In the genomic region with DNA sequence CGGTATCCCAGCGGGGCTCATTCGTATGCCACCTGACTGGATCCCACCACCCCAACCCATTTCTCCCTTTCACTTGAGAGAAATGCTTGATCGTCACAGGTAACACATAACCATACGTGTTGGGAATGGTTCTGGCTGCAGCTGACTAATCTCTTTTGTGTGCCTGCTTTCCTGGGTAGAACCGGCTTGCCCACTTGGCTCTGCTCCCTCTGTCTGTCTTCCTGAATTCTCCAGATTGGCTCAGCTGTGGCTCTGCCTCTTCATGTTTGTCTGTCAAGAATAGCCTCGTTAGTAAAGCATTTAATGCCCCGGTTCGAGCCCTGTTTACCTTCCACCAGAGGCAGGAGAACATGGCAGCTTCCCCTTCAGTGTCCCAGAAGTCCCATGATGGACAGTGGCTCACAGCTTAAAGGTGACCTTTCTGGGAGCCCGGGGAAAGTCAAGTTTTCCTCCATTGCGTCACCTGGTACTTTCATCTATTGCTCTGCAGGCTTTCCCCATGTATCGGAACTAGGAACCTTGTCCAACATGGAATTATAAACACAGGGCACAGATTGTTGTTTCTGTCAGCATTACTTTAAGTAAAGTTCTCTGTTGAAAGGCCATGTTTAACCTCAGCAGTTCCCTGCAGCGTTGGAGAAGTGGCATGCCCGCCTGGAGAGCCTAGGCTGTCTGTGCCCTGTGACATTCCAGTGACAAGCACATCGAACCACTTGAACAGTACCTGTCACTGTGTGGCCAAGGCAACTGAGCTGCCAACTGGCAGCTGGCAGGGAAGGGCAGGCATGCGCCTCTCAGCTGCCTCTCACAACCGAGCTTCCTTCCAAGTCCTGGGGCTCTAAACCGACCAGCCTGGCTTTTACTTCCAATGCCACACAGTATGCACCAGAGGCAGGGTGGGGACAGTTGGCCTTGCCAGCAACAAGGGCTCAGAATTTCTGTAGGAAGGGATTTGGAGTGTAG, we compare ENCODE assay signal across 8 mouse cellular contexts.
DNase-seq lines count a peak whose midpoint lies in the region; ATAC-seq and TF ChIP-seq lines count a peak whose summit lies in the region.

No protein-coding gene starts in this region.

- no peak for ATAC-seq in hindbrain, embryonic 11.5 days (ENCODE audit: low FRiP score)
- 0 out of 2 replicates have a peak, but pooled peaks have one; percentile 51 for ATAC-seq in cerebellum, adult (ENCODE audit: insufficient number of reproducible peaks, low FRiP score, low TSS enrichment)
- ATAC-seq in erythroblast, adult 5-6 weeks (replicated peaks; ENCODE audit: low FRiP score, poor library complexity, severe bottlenecking), result no peak

- no peak overlapping the region for H3K9ac ChIP-seq in hindbrain, embryonic 11.5 days (ENCODE audit: low read depth, low read length)

- 80% methylated on average over 18 of the region's 18 CpGs for WGBS in hindbrain, embryonic 10.5 days
- 82% methylated on average over 18 of the region's 18 CpGs for WGBS in hindbrain, embryonic 11.5 days

- intact Hi-C loops in left cerebral cortex, adult 2 months (cut with DNase I), result no loop called here

- H3K9me3 ChIP-seq in hindbrain, embryonic 10.5 days, result no peaks in the 10 kb centered on the region
- H3K9me3 ChIP-seq in hindbrain, embryonic 11.5 days (ENCODE audit: control insufficient read depth, low read length), result no peaks in the 10 kb centered on the region

- no peak overlapping the region for H3K4me2 ChIP-seq in hindbrain, embryonic 11.5 days (replicated peaks; ENCODE audit: low read depth, low read length)

- H3K36me3 ChIP-seq in hindbrain, embryonic 10.5 days, result no peaks in the 10 kb centered on the region
- no peaks in the 10 kb centered on the region for H3K36me3 ChIP-seq in hindbrain, embryonic 11.5 days (ENCODE audit: control insufficient read depth, insufficient read depth, low read length)

- no peak overlapping the region for H3K4me3 ChIP-seq in hindbrain, embryonic 10.5 days
- no peak overlapping the region for H3K4me3 ChIP-seq in hindbrain, embryonic 11.5 days (ENCODE audit: low read depth, low read length)
- H3K4me3 ChIP-seq in left cerebral cortex, adult 2 months, result no peak overlapping the region

- no peak for DNase-seq in hindbrain, embryonic 10.5 days (ENCODE audit: low spot score)
- no peak for DNase-seq in hindbrain, embryonic 11.5 days (ENCODE audit: low spot score)
- DNase-seq in gastrocnemius, adult 8-10 months (ENCODE audit: low spot score in 2 of 2), result peak; percentile 57 to 65
- DNase-seq in left cerebral cortex, adult 2 months (ENCODE audit: extremely low spot score in 1 of 2, low spot score in 2 of 2), result peak in 1 of 2 experiments; percentile 32
- peak; percentile 53 for DNase-seq in right cerebral cortex, postnatal 25 days
- DNase-seq in ovary, postnatal 10 days (ENCODE audit: low spot score), result no peak

- H3K27ac ChIP-seq in hindbrain, embryonic 10.5 days, result peak overlapping the region; percentile 75
- H3K27ac ChIP-seq in hindbrain, embryonic 11.5 days (ENCODE audit: low read depth, low read length), result no peak overlapping the region
- H3K27ac ChIP-seq in left cerebral cortex, adult 2 months, result peak overlapping the region; percentile 87

- H3K27me3 ChIP-seq in hindbrain, embryonic 10.5 days (ENCODE audit: insufficient read depth, poor library complexity, severe bottlenecking), result no peaks in the 10 kb centered on the region
- H3K27me3 ChIP-seq in hindbrain, embryonic 11.5 days (ENCODE audit: control insufficient read depth, insufficient read depth, low read length), result no peaks in the 10 kb centered on the region

- TF ChIP-seq CTCF in left cerebral cortex, adult 2 months (IDR thresholded peaks at IDR 0.05), result no peak

- peaks cover 23% of the 10 kb centered on the region for H3K4me1 ChIP-seq in hindbrain, embryonic 10.5 days (replicated peaks)
- H3K4me1 ChIP-seq in hindbrain, embryonic 11.5 days (replicated peaks; ENCODE audit: control insufficient read depth, insufficient read depth, low read length), result no peaks in the 10 kb centered on the region

Comparison
In these comparisons a context has a peak if more than half of its experiments do, and no peak if none do; other contexts are left out.
1. DNase-seq: peak in gastrocnemius, adult 8-10 months (2 of 2) and right cerebral cortex, postnatal 25 days (single experiment); none in hindbrain, embryonic 10.5 days (single experiment), hindbrain, embryonic 11.5 days (single experiment) and ovary, postnatal 10 days (single experiment).